Mouse (Mus musculus) cerebellum, adult (tissue): ENCODE data around the gene Pbx1.

ENCODE experiments used
- ATAC-seq: cut with Nextera tagmentation; 2 replicates; pipeline ENCODE4 v1.9.2; 2017; ENCODE audit warnings: mild to moderate bottlenecking, moderate library complexity, mixed read lengths; ENCODE audit not compliant: insufficient number of reproducible peaks, low FRiP score, low TSS enrichment

The Pbx1 gene

DNA sequence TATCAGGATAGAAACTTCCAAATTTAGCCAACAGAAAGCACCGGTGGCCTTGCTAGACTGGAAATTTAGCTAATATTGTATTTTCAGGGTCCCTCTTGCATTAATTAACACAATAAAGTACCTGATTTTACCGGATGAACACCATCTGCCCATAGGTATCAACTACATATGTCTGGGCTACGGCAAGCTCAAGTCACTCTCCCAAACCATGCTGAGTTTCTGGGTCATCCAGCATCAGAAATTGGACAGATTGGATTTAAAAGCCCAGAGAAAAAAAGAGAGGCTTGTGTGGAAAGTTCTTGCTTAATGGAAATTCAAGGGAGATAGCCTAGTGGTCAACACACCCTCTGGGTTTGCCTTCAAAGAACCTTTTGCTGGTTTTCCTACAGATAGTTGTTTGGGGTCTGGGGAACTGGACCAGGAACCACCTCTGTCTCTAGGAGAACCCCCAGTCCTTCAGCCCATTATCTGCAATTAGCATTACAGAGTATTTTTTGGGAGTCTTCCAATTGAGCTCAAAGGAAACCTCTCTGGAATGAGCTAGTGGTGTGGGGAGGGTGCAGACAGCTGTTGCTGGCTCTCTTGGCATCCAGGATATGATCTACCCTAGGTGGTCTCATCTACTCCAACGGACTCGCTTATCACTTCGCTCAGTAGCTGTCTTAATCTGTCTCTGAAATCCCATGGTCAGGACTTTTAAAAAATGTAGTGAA, 234.7 kb downstream of the Pbx1 start:
- ATAC-seq, result peak; percentile 79

DNA sequence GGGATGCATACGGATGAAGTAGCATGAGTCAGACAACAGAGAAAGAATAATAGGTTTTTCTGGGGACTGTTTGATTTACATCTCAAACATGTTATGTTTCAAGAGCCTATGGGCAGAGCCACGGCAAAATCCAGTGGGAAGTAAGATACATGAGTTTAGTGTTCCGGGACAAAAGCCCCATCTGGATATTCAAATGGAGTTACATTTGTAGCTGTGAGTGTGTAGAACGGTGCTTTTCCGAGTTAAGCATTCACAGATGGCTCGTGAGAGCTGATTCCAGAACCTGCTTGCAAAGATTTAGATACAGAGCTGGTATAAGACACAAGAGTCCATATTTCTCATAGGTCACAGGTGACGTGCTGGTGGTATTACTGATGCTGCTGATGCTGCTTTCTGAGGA, 238.7 kb downstream of the Pbx1 start:
- no peak for ATAC-seq

GRCm38 (mm10) chr1:168182816-168183215, 249.3 kb downstream of the Pbx1 start:
- ATAC-seq, result no peak

GRCm38 (mm10) chr1:168180622-168181441, 251.2 kb downstream of the Pbx1 start:
- no peak for ATAC-seq

- no peak for ATAC-seq
Observed at GRCm38 (mm10) chr1:168179691-168180090, 252.4 kb downstream of the Pbx1 start.

DNA sequence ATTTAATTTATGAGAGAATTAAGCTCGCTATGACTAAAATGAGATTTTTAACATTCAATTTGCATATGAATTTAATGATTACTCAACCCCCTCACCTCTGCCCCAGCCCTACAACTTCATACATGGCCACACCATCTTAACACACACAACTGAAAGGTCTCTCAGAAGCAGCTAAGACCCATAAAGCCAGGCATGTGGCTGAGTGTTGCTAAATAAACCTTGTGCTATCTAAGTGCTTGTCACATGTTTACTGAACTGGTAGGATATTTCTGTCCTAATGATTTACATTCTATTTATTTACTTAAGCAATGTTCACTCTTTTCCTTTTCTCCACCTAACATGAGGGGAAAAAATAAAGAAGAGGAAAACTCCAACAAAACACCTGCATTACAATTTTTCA, 253.5 kb downstream of the Pbx1 start:
- no peak for ATAC-seq

DNA sequence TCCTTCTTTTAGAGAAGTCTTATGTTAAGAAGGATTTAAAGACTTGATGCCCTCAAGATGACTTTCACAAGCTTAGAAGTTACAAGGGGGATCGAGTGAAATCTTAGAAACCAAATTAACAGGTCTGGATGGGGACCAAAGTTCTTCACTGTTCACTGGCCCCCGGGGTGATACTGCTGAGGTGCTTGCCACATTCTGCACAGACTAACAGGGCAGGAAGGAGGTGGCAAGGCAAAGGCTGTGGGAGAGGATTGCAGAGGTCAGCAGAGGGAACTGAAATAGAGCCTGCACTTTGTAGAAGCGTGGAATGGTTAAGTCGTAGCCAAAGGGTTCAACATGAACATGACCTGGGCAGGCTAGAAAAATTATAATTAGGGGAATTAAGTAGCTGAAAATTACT, 256.5 kb downstream of the Pbx1 start:
- ATAC-seq, result no peak

DNA sequence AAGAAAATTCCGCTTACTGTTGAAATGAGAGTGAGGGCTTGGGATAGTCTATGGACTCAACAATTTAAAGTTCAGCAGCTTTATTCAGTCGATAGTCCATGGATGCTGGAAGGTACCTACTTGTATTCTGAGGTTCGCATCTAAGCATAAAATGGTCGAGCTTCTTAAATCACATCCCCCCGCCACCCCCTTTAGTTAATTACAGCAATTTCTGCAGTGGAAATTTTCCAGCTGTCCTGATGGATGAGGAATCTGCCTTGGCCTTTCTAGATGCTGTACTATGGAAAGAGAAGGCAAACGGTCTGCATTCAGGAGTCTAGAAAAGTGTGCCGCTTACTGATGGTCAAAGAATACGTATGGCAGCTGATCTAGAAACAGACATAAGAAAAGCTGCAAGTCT, 262.3 kb downstream of the Pbx1 start:
- no peak for ATAC-seq

- ATAC-seq, result no peak
Observed at GRCm38 (mm10) chr1:168169052-168169779, 262.9 kb downstream of the Pbx1 start.

DNA sequence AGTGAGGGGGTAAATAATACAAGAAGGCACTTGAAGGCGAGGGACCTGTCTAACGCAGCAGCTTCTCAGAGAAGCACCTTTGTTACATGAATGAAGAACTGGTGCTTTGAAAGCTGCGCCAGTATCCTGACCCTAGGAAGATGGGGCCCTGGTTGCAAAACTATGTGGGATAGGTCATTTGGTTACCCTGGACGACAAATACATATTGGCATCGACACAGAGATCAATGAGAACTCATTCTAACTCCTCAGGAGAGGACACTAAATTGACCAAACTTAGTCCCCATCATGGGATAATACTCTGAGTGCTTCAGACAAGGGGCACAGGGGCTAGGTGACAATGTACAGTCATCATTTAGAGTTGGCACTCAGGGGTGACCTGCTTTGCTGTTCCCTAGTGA, 264.3 kb downstream of the Pbx1 start:
- ATAC-seq, result no peak

GRCm38 (mm10) chr1:168166841-168167240, 265.2 kb downstream of the Pbx1 start:
- ATAC-seq, result no peak

DNA sequence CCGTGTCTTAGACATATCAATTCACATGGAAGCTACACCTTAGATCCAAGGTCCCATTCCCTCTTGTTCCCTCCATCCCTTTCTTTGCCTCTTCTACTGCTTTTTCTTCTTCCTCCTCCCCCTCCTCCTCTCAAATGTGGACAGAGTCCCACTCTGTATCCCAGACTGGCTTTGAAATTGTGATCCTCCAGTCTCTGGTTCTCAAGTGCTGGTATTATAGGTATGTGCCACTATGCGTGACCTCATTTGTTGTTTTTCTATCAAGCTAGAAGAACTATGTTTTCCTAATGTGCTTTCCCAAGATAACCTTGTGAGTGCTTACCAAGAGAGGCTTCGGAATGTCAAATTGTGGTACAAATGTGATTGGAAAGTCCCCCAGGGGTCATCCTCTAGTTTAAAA, 267.1 kb downstream of the Pbx1 start:
- no peak for ATAC-seq

GRCm38 (mm10) chr1:168163521-168164233, 268.4 kb downstream of the Pbx1 start:
- ATAC-seq, result no peak

DNA sequence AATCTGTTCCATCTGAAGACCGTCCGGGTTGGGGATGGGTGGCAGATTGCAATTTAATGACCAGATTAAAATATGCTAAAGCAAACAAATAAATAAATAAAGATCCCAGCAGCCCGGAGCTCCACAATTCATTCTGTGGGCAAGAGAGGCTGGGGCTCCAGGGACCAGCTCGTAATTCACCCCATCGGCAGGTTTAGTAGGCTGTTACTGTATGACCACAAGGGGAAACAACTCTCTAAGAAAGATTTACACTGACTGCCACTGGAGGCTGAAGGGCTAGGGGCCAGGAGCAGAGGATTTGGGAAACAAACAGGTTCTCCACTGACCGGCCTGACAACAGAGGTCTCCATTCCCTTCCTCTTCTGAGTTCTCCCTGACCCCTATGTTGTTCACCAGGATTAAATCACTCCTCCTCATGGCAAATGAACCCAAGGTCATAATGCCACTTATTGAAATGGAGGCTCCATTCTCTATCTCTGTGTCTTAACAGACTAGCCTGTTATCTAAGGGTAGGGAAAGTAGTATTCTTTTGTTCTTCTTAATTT, 292.9 kb downstream of the Pbx1 start:
- no peak for ATAC-seq

DNA sequence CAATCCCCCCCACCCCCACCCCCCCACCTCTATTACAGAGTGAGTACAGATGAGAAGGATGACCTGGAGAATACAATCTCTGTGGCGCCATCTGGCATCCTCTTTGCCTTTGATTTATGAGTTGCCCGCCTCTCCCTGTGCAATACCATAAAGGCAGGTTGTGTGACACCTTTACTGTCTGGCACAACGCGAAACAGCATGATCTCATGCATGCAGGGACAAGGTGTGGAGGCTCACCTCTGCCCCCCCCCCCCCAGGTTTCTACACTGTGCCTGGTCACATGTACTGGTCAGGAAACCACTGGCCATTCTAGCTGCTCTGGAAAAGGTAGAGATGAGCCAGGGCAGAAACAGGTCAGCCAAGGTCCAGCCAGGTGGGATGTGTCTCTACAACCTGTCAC, 293.4 kb downstream of the Pbx1 start:
- ATAC-seq, result no peak

- no peak for ATAC-seq
Observed at GRCm38 (mm10) chr1:168137890-168138289, 294.2 kb downstream of the Pbx1 start.

DNA sequence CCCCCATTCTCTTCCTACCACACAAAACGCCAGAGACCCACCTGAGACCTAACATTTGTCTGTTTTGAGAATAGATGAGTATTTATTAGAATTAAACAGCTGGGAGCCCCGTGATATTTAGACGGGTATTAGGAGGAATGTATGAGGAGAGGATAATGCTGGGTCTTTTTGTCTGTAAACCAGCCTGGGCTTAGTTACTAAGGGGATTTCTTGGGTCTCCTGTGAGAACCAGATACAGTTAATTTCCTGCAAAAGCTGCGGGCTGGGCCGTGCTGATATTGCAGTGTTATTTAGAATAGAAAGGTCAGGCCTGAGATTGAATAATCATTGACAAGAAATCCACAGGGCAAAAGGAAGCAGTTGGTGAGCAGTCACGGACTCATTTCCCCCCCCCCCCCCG, 296.5 kb downstream of the Pbx1 start:
- ATAC-seq, result no peak

DNA sequence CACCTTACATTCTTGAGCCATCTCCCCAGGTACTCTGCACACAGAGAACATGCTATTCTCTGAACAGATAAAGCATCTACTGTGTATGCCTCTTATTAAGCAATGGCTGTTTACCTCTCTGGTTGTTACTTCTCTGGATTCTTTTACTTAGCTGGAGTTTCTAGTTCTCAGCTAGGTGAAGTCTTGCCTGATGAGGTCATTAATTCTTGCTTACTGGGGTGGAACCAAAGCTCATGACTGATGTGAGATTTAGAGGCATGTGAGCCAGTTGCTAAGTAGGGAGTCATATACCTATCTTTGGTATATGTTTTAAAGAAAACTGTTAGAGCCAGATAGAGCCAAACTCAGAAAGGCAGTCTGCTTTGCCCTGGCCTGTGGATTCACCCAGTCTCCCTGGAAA, 298.4 kb downstream of the Pbx1 start:
- ATAC-seq, result no peak

DNA sequence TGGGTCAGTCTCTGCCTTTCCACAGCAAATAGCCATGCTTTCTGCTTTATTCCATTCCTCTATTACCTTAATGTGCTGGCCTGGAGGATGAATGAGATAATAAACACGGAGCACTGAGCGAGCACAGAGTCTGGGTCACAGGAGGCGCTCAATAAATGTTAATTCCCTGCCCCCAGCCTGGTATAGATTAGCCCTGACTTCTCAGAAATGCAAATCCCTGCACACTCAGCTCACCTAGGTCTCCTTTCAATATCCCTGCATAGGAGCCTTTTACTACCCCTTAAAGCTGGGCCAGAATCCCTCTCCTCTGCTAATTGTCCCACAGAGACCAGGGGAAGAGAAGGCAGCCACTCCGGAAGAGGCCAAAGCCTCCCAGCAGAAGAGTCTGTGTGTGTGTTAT, 304.1 kb downstream of the Pbx1 start:
- ATAC-seq, result no peak
